In genomic region chr10:75587781-75588180, GRCm38 (mm10) we compare ENCODE assay signal across 17 mouse cellular contexts. TPM values are rescaled to one million over a fixed set of nuclear protein-coding genes. Genes with fewer than 3 reads are reported as not detected.
DNase-seq lines count a peak whose midpoint lies in the region; ATAC-seq lines count a peak whose summit lies in the region.
"Had no signal": no experiment of that assay in that cellular context is flagged by ENCODE, and none has a peak within 500 bp of the region (broad histone marks: within the 10 kb centered on the region; RNA-seq: fewer than 3 reads in every experiment).

No protein-coding gene starts in this region.

- 79% methylated on average over 4 of the region's 4 CpGs for WGBS in kidney, embryonic 16.5 days
- 82% methylated on average over 4 of the region's 4 CpGs for WGBS in kidney, embryonic 14.5 days
- 51% methylated on average over 4 of the region's 4 CpGs for WGBS in heart, embryonic 16.5 days
- 78% methylated on average over 4 of the region's 4 CpGs for WGBS in stomach, embryonic 14.5 days

- no peaks in the 10 kb centered on the region for H3K9me3 ChIP-seq in kidney, embryonic 16.5 days (ENCODE audit: low read length)
- no peaks in the 10 kb centered on the region for H3K9me3 ChIP-seq in kidney, embryonic 14.5 days (ENCODE audit: control insufficient read depth, low read length)
- H3K9me3 ChIP-seq in heart, embryonic 16.5 days (replicated peaks; ENCODE audit: control insufficient read depth, low read length) = no peaks in the 10 kb centered on the region
- H3K9me3 ChIP-seq in stomach, embryonic 14.5 days (ENCODE audit: control insufficient read depth, low read depth, low read length) = no peaks in the 10 kb centered on the region
- H3K9me3 ChIP-seq: embryonic facial prominence, embryonic 12.5 days; hindbrain, embryonic 10.5 days; lung, embryonic 15.5 days; midbrain, embryonic 10.5 days had no signal

- H3K27ac ChIP-seq in kidney, embryonic 16.5 days (ENCODE audit: low read length) = peak overlapping the region; percentile 41
- H3K27ac ChIP-seq in kidney, embryonic 14.5 days (ENCODE audit: low read depth, low read length) = no peak overlapping the region
- H3K27ac ChIP-seq in heart, embryonic 16.5 days (ENCODE audit: low read length) = peak overlapping the region; percentile 74
- peak overlapping the region; percentile 27; the same call in 1 of the 2 replicates for H3K27ac ChIP-seq in stomach, embryonic 14.5 days (ENCODE audit: low read length)
- H3K27ac ChIP-seq: embryonic facial prominence, embryonic 12.5 days; hindbrain, embryonic 10.5 days; lung, embryonic 15.5 days; midbrain, embryonic 10.5 days had no signal

- H3K4me1 ChIP-seq in kidney, embryonic 16.5 days (ENCODE audit: insufficient read depth, low read length) = peaks cover 48% of the 10 kb centered on the region
- H3K4me1 ChIP-seq in kidney, embryonic 14.5 days (ENCODE audit: control insufficient read depth, insufficient read depth, low read length) = peaks cover 28% of the 10 kb centered on the region
- H3K4me1 ChIP-seq in heart, embryonic 16.5 days (ENCODE audit: control insufficient read depth, insufficient read depth, low read length) = peaks cover 39% of the 10 kb centered on the region
- H3K4me1 ChIP-seq in stomach, embryonic 14.5 days (ENCODE audit: control insufficient read depth, insufficient read depth, low read length) = peaks cover 20% of the 10 kb centered on the region

- no peaks in the 10 kb centered on the region for H3K27me3 ChIP-seq in kidney, embryonic 16.5 days (ENCODE audit: insufficient read depth, low read length)
- no peaks in the 10 kb centered on the region for H3K27me3 ChIP-seq in kidney, embryonic 14.5 days (ENCODE audit: control insufficient read depth, insufficient read depth, low read length)
- H3K27me3 ChIP-seq in heart, embryonic 16.5 days (ENCODE audit: control insufficient read depth, insufficient read depth, low read length) = peaks cover 5% of the 10 kb centered on the region; the same call in 1 of the 2 replicates
- no peaks in the 10 kb centered on the region for H3K27me3 ChIP-seq in stomach, embryonic 14.5 days (ENCODE audit: control insufficient read depth, insufficient read depth, low read length)

- no peaks in the 10 kb centered on the region for H3K36me3 ChIP-seq in kidney, embryonic 16.5 days (ENCODE audit: insufficient read depth, low read length)
- no peaks in the 10 kb centered on the region for H3K36me3 ChIP-seq in kidney, embryonic 14.5 days (ENCODE audit: control insufficient read depth, insufficient read depth, low read length)
- H3K36me3 ChIP-seq in heart, embryonic 16.5 days (ENCODE audit: control insufficient read depth, insufficient read depth) = no peaks in the 10 kb centered on the region
- H3K36me3 ChIP-seq in stomach, embryonic 14.5 days (ENCODE audit: control insufficient read depth, insufficient read depth, low read length) = no peaks in the 10 kb centered on the region
- H3K36me3 ChIP-seq: embryonic facial prominence, embryonic 12.5 days; hindbrain, embryonic 10.5 days; lung, embryonic 15.5 days; midbrain, embryonic 10.5 days had no signal

- H3K4me2 ChIP-seq in kidney, embryonic 16.5 days (replicated peaks; ENCODE audit: low read depth, low read length) = no peak overlapping the region
- no peak overlapping the region for H3K4me2 ChIP-seq in kidney, embryonic 14.5 days (replicated peaks; ENCODE audit: low read depth, low read length)
- H3K4me2 ChIP-seq in heart, embryonic 16.5 days (ENCODE audit: low read depth, low read length) = no peak overlapping the region
- H3K4me2 ChIP-seq in stomach, embryonic 14.5 days (replicated peaks; ENCODE audit: low read depth, low read length) = no peak overlapping the region
- H3K4me2 ChIP-seq: embryonic facial prominence, embryonic 12.5 days; lung, embryonic 15.5 days had no signal

- H3K4me3 ChIP-seq in kidney, embryonic 16.5 days (ENCODE audit: low read length) = no peak overlapping the region
- no peak overlapping the region for H3K4me3 ChIP-seq in kidney, embryonic 14.5 days (ENCODE audit: low read length)
- H3K4me3 ChIP-seq in heart, embryonic 16.5 days (ENCODE audit: low read length) = no peak overlapping the region
- H3K4me3 ChIP-seq in stomach, embryonic 14.5 days (ENCODE audit: low read depth, low read length) = no peak overlapping the region
- H3K4me3 ChIP-seq: embryonic facial prominence, embryonic 12.5 days; hindbrain, embryonic 10.5 days; lung, embryonic 15.5 days; midbrain, embryonic 10.5 days had no signal

- ATAC-seq in kidney, embryonic 16.5 days (ENCODE audit: low FRiP score, low TSS enrichment) = no peak
- no peak for ATAC-seq in kidney, embryonic 14.5 days (ENCODE audit: low FRiP score, low TSS enrichment)
- ATAC-seq in heart, embryonic 16.5 days (replicated peaks; ENCODE audit: extremely low read depth, insufficient read depth, low FRiP score) = peak; percentile 24; the same call in 1 of the 2 replicates
- no peak for ATAC-seq in stomach, embryonic 14.5 days (ENCODE audit: insufficient number of reproducible peaks, insufficient read depth, low FRiP score, low read depth)
- ATAC-seq: forebrain, postnatal 0 days had no signal

- DNase-seq in lung, postnatal 10 days = peak; percentile 21
- DNase-seq in lung, postnatal 4 days = no peak
- no peak for DNase-seq in retina, embryonic 14.5 days (ENCODE audit: low spot score)
- no peak for DNase-seq in c-Kit-positive CD71-positive TER-119-positive erythroid progenitor cells, embryonic 14.5 days (ENCODE audit: low spot score)
- DNase-seq: adrenal gland, postnatal 36 days; cerebellum, adult 9-10 months; forebrain, postnatal 0 days; right cerebral cortex, postnatal 4 days; thymus, postnatal 4 days had no signal

- H3K9ac ChIP-seq in kidney, embryonic 16.5 days (replicated peaks; ENCODE audit: low read length) = no peak overlapping the region
- H3K9ac ChIP-seq in kidney, embryonic 14.5 days (ENCODE audit: low read depth, low read length) = no peak overlapping the region
- H3K9ac ChIP-seq in heart, embryonic 16.5 days (ENCODE audit: low read length) = no peak overlapping the region
- no peak overlapping the region for H3K9ac ChIP-seq in stomach, embryonic 14.5 days (replicated peaks; ENCODE audit: low read depth, low read length)
- H3K9ac ChIP-seq: embryonic facial prominence, embryonic 12.5 days; forebrain, postnatal 0 days; lung, embryonic 15.5 days had no signal

RNA-seq across cellular contexts. Expression of gene Ggt5, which starts 1.4 kb away (rescaled TPM):
- polyA plus RNA-seq in kidney, embryonic 16.5 days (2015; fragmentation: Nextera tagmentation; extraction: Ambion mirVana) = 6.4 and 9.5 TPM in 2 replicates
- 3.9 and 4.7 TPM in 2 replicates for polyA plus RNA-seq in kidney, embryonic 14.5 days (2014; fragmentation: Nextera tagmentation; extraction: Ambion mirVana)
- 9.7 and 11.3 TPM in 2 replicates for polyA plus RNA-seq in heart, embryonic 16.5 days (2015; fragmentation: Nextera tagmentation; extraction: Ambion mirVana)
- 4.1 and 5.2 TPM in 2 replicates for polyA plus RNA-seq in stomach, embryonic 14.5 days (2014; fragmentation: Nextera tagmentation; extraction: Ambion mirVana)

RNA-seq across cellular contexts. Expression of gene Ggt1, which starts 26.4 kb away (rescaled TPM):
- polyA plus RNA-seq in kidney, embryonic 16.5 days (2015; fragmentation: Nextera tagmentation; extraction: Ambion mirVana) = 244 and 292 TPM in 2 replicates
- 29.1 and 57.6 TPM in 2 replicates for polyA plus RNA-seq in kidney, embryonic 14.5 days (2014; fragmentation: Nextera tagmentation; extraction: Ambion mirVana)
- polyA plus RNA-seq in heart, embryonic 16.5 days (2015; fragmentation: Nextera tagmentation; extraction: Ambion mirVana) = 0.89 and 2.4 TPM in 2 replicates
- 3.1 and 3.8 TPM in 2 replicates for polyA plus RNA-seq in stomach, embryonic 14.5 days (2014; fragmentation: Nextera tagmentation; extraction: Ambion mirVana)

RNA-seq across cellular contexts. Expression of gene Lrrc75b, which starts 27.7 kb away (rescaled TPM):
- 3.3 and 3.8 TPM in 2 replicates for polyA plus RNA-seq in kidney, embryonic 16.5 days (2015; fragmentation: Nextera tagmentation; extraction: Ambion mirVana)
- 2.1 and 2.9 TPM in 2 replicates for polyA plus RNA-seq in kidney, embryonic 14.5 days (2014; fragmentation: Nextera tagmentation; extraction: Ambion mirVana)
- 1.5 and 2.7 TPM in 2 replicates for polyA plus RNA-seq in heart, embryonic 16.5 days (2015; fragmentation: Nextera tagmentation; extraction: Ambion mirVana)
- 2.2 TPM in 2 replicates for polyA plus RNA-seq in stomach, embryonic 14.5 days (2014; fragmentation: Nextera tagmentation; extraction: Ambion mirVana)

RNA-seq across cellular contexts. Expression of gene Susd2, which starts 56.0 kb away (rescaled TPM):
- 32.4 and 34.2 TPM in 2 replicates for polyA plus RNA-seq in kidney, embryonic 16.5 days (2015; fragmentation: Nextera tagmentation; extraction: Ambion mirVana)
- 4.2 and 9.2 TPM in 2 replicates for polyA plus RNA-seq in kidney, embryonic 14.5 days (2014; fragmentation: Nextera tagmentation; extraction: Ambion mirVana)
- 12.4 and 13.3 TPM in 2 replicates for polyA plus RNA-seq in heart, embryonic 16.5 days (2015; fragmentation: Nextera tagmentation; extraction: Ambion mirVana)
- 8.3 and 10.2 TPM in 2 replicates for polyA plus RNA-seq in stomach, embryonic 14.5 days (2014; fragmentation: Nextera tagmentation; extraction: Ambion mirVana)
